Mouse (Mus musculus) forebrain, embryonic 12.5 days (tissue): ENCODE data around the gene Id3. TPM values are rescaled to one million over a fixed set of nuclear protein-coding genes. Genes with fewer than 3 reads are reported as not detected.

ENCODE experiments used
- ATAC-seq: fragments of 200-750 bp; cut with Nextera tagmentation; 2 replicates; pipeline ENCODE4 v1.8.0; 2017; ENCODE audit warnings: moderate TSS enrichment; ENCODE audit not compliant: low FRiP score
- H3K27ac ChIP-seq: fragments of 300-500 bp; sonication (generic); 2 replicates; pipeline ENCODE4 v1.5.1; 2016; ENCODE audit warnings: mild to moderate bottlenecking
- H3K27me3 ChIP-seq: fragments of 300-500 bp; sonication (generic); 2 replicates; pipeline ENCODE4 v1.6.1; 2016; ENCODE audit warnings: mild to moderate bottlenecking
- H3K36me3 ChIP-seq: fragments of 300-500 bp; sonication (generic); replicated peaks from 2 replicates; pipeline ENCODE4 v1.6.1; 2016; ENCODE audit warnings: mild to moderate bottlenecking
- H3K4me1 ChIP-seq: fragments of 300-500 bp; sonication (generic); 2 replicates; pipeline ENCODE4 v1.6.1; 2016
- H3K4me2 ChIP-seq: fragments of 300-500 bp; sonication (generic); 2 replicates; pipeline ENCODE4 v1.6.1; 2016; ENCODE audit warnings: mild to moderate bottlenecking, moderate library complexity
- H3K4me3 ChIP-seq: fragments of 300-500 bp; sonication (generic); replicated peaks from 2 replicates; pipeline ENCODE4 v1.5.1; 2016; ENCODE audit warnings: mild to moderate bottlenecking
- H3K9ac ChIP-seq: fragments of 300-500 bp; sonication (generic); 2 replicates; pipeline ENCODE4 v1.6.1; 2016; ENCODE audit warnings: mild to moderate bottlenecking
- H3K9me3 ChIP-seq: fragments of 300-500 bp; sonication (generic); 2 replicates; pipeline ENCODE4 v1.6.1; 2016
- WGBS: fragments of 180-500 bp; shearing (Covaris S2); methylation state at CpG from one replicate; pipeline ENCODE4 v1.1.7; 2016; 5-methylcytosine and 5-hydroxymethylcytosine counted together
- polyA plus RNA-seq: library from polyadenylated mRNA; unstranded; fragments of >200 nt; fragmentation: Nextera tagmentation; extraction: Ambion mirVana; gene quantifications from 2 replicates; pipeline ENCODE4 v1.2.1, GENCODE M21; 2016

The Id3 gene
- polyA plus RNA-seq, 1 experiment from 2014 or later, result 228 TPM

DNA sequence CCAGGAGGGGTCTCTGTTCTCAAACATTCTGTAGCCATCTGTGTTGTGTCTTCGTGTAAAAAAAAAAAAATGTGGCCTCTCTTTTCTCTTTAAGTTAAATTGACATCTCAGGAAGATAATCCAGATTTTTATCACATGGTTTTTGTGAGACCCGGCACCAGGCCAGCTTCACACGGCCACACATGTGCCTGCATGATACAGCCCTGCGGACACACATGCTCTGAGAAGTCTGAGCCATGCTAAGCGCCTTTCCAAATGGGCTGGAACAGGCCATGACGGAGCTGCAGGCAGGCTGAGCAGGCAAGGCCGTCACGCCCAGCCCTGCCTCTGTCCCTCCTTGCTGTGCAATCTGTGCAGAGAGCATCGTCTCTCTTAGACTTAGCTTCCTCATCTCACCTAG lies 11.2 kb downstream of the Id3 start:
- Histone ChIP-seq H3K27ac (no peak overlapping the region; the same call in 1 of the 2 replicates), H3K4me1 (peaks cover 14% of the 10 kb centered on the region), H3K36me3 (no peaks in the 10 kb centered on the region), H3K9me3 (no peaks in the 10 kb centered on the region), H3K4me2 (no peak overlapping the region), H3K4me3 (no peak overlapping the region), H3K27me3 (no peaks in the 10 kb centered on the region), H3K9ac (no peak overlapping the region)
- no peak for ATAC-seq
- 76% methylated on average over 9 of the region's 9 CpGs for whole genome bisulfite sequencing

DNA sequence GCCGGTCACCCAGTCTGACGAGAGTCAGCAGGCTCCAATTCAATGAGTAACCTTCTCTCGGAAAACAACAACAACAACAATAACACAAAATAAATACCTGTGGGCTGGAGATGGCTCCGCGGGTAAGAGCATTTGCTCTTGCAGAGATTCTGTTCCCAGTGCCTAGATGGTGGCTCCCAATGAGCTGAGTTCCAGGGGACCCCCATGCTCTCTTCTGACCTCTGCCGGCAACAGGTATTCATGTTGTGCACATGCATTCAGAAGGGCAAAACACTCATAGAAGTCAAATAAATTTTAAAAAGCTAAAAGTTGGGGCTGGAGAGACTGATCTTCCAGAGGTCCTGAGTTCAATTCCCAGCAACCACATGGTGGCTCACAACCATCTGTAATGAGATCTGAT lies 15.2 kb downstream of the Id3 start:
- Histone ChIP-seq H3K27me3 (no peaks in the 10 kb centered on the region), H3K36me3 (no peaks in the 10 kb centered on the region), H3K9me3 (no peaks in the 10 kb centered on the region), H3K4me2 (no peak overlapping the region), H3K27ac (no peak overlapping the region), H3K4me1 (peaks cover 16% of the 10 kb centered on the region), H3K4me3 (no peak overlapping the region), H3K9ac (no peak overlapping the region)
- ATAC-seq, result no peak
- 72% methylated on average over 6 of the region's 6 CpGs for WGBS

- Histone ChIP-seq H3K36me3 (no peaks in the 10 kb centered on the region), H3K27me3 (no peaks in the 10 kb centered on the region), H3K4me3 (no peak overlapping the region), H3K4me2 (0 out of 2 replicates have a peak overlapping the region, but pooled peaks have one; percentile 24), H3K9me3 (no peaks in the 10 kb centered on the region), H3K4me1 (peaks cover 19% of the 10 kb centered on the region), H3K27ac (peak overlapping the region; percentile 74), H3K9ac (no peak overlapping the region)
- peak; percentile 80 for ATAC-seq
- WGBS, result 2% methylated on average over 5 of the region's 5 CpGs
These were observed 16.6 kb downstream of the Id3 start for GRCm38 (mm10) chr4:136159802-136160397.

DNA sequence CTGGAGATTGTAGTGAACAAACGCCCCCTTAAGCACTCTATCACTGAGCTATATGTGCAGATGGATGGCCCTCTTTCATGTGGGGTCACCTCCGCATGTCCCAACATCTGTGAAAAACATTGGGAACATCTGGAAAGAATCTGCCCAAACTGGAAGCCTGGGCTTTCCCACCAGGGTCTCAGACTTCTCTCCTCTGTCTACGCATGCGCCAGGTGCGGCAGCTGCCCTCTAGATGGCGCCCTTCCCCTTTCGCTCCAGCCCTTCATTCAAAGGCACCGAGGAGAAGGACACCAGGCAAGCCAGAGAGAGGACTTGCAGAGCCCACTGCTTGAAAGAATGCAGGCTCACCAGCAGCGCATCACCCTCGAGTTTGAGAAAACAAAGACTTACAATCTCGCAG lies 20.2 kb downstream of the Id3 start:
- H3K27me3 ChIP-seq, result no peaks in the 10 kb centered on the region
- no peak overlapping the region for H3K4me3 ChIP-seq
- ATAC-seq, result peak; percentile 31; the same call in 1 of the 2 replicates
- no peak overlapping the region for H3K9ac ChIP-seq
- peaks cover 19% of the 10 kb centered on the region for H3K4me1 ChIP-seq
- H3K9me3 ChIP-seq, result no peaks in the 10 kb centered on the region
- H3K36me3 ChIP-seq, result no peaks in the 10 kb centered on the region
- WGBS, result 4% methylated on average over 11 of the region's 11 CpGs
- H3K4me2 ChIP-seq, result no peak overlapping the region; the same call in 1 of the 2 replicates
- no peak overlapping the region for H3K27ac ChIP-seq

DNA sequence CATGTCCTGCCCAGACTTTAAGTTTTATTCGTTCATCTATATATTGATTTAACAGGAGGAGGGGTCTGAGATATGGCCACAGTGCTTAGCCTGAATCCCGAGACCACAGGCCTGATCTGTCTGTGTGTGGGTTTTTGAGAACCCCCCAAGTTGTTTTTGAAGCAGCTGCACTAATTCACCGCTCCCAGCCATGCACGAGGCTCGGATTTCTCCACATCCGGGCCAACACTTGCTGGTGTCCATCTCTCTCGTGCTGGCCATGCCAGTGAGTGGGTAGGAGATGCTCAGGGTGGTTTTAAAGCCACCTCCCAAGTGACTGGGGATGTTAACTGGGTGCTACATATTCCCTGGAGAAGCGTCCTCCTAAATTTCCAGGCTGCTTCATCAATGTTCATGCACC lies 21.7 kb downstream of the Id3 start:
- Histone ChIP-seq H3K4me2 (no peak overlapping the region), H3K9me3 (no peaks in the 10 kb centered on the region), H3K4me1 (peaks cover 11% of the 10 kb centered on the region), H3K4me3 (no peak overlapping the region), H3K9ac (no peak overlapping the region), H3K27me3 (no peaks in the 10 kb centered on the region), H3K27ac (0 out of 2 replicates have a peak overlapping the region, but pooled peaks have one; percentile 19), H3K36me3 (no peaks in the 10 kb centered on the region)
- 81% methylated on average over 8 of the region's 8 CpGs for WGBS
- ATAC-seq, result no peak

DNA sequence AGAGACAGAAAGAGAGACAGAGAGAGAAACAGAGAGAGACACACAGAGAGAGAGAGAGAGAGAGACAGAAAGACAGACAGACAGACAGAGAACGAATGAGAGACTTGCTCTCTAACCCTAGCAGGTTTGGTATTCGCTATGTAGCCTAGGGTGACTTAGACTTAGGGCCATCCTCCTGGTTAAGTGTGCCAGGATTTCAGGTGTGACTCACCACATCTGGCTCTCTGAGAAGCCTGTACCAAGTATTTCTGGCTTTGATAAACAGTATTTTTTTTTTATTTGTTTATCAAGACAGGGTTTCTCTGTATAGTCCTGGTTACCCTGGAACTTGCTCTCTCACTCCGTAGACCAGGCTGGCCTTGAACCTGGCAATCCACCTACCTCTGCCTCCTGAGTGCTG lies 24.4 kb downstream of the Id3 start:
- H3K36me3 ChIP-seq, result no peaks in the 10 kb centered on the region
- no peaks in the 10 kb centered on the region for H3K9me3 ChIP-seq
- peaks cover 14% of the 10 kb centered on the region for H3K4me1 ChIP-seq
- H3K27ac ChIP-seq, result no peak overlapping the region
- ATAC-seq, result no peak
- no peak overlapping the region for H3K4me2 ChIP-seq
- no peaks in the 10 kb centered on the region for H3K27me3 ChIP-seq
- WGBS, result 88% methylated on average over 3 of the region's 3 CpGs
- H3K9ac ChIP-seq, result no peak overlapping the region
- H3K4me3 ChIP-seq, result no peak overlapping the region

DNA sequence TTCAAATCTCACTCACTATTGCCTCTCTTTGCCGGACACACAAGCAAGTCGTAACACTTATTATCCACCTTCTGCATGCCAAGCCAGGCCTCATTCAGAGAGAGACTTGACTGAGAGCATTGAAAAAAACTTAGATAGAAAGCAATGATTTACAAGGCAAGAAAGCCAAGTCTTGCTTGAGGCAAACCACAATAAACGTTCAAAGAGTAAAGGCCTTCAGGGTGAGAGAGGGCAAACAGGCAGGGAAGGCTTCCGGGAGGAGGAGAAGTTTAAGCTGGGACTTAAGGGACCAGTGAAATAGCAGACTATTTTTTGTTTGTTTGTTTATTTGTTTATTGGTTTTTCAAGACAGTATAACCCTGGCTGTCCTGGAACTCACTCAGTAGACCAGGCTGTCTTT lies 27.1 kb downstream of the Id3 start:
- no peak overlapping the region for H3K27ac ChIP-seq
- H3K4me2 ChIP-seq, result no peak overlapping the region
- H3K9me3 ChIP-seq, result no peaks in the 10 kb centered on the region
- H3K36me3 ChIP-seq, result no peaks in the 10 kb centered on the region
- H3K27me3 ChIP-seq, result no peaks in the 10 kb centered on the region
- no peak for ATAC-seq
- WGBS, result 89% methylated on average over 4 of the region's 4 CpGs
- H3K4me1 ChIP-seq, result peaks cover 38% of the 10 kb centered on the region
- H3K9ac ChIP-seq, result no peak overlapping the region
- no peak overlapping the region for H3K4me3 ChIP-seq

DNA sequence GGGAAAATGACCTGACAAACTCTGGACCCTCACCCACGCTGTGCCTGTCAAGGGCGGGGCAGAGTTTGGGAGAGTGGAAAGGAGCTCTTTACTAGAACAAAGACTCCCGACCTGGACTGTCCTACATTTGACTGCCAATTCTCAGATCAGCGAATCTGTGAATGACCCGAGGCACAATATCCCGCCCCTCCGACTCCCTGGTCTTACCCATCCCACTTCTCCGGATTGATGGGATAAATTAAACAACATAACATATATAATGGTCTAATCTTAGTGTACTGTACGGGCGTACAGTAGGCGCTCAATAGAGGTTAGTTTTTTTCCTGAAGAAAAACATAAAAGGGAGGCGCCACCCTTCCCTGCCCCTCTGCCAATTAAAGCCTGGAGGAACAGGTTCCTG lies 28.2 kb downstream of the Id3 start:
- H3K4me2 ChIP-seq, result peak overlapping the region; percentile 99
- H3K27ac ChIP-seq, result no peak overlapping the region
- no peaks in the 10 kb centered on the region for H3K9me3 ChIP-seq
- H3K4me1 ChIP-seq, result peaks cover 48% of the 10 kb centered on the region
- no peaks in the 10 kb centered on the region for H3K36me3 ChIP-seq
- 16% methylated on average over 12 of the region's 12 CpGs for WGBS
- peak; percentile 28; the same call in 1 of the 2 replicates for ATAC-seq
- H3K4me3 ChIP-seq, result peak overlapping the region; percentile 82
- H3K27me3 ChIP-seq, result no peaks in the 10 kb centered on the region
- H3K9ac ChIP-seq, result peak overlapping the region; percentile 59

- WGBS, result under 1% methylated on average over 35 of the region's 35 CpGs
- peak within 1 kb of the TSS; percentile 99 for H3K4me2 ChIP-seq
- no peaks in the 10 kb centered on the region for H3K9me3 ChIP-seq
- peak within 1 kb of the TSS; percentile 75 for H3K9ac ChIP-seq
- H3K27ac ChIP-seq, result peak within 1 kb of the TSS; percentile 79
- no peaks in the 10 kb centered on the region for H3K36me3 ChIP-seq
- H3K4me1 ChIP-seq, result peaks cover 54% of the 10 kb centered on the region
- no peaks in the 10 kb centered on the region for H3K27me3 ChIP-seq
- peak within 1 kb of the TSS; percentile 82 for H3K4me3 ChIP-seq
- ATAC-seq, result peak; percentile 60
These were observed 28.8 kb downstream of the Id3 start, which contains the start of gene E2f2 for GRCm38 (mm10) chr4:136172011-136172541. TSS of gene E2f2 (plus strand) at chr4:136172394.

GRCm38 (mm10) chr4:136172542-136173209 lies 29.4 kb downstream of the Id3 start:
- peaks cover 60% of the 10 kb centered on the region for H3K4me1 ChIP-seq
- peak; percentile 66 for ATAC-seq
- peak overlapping the region; percentile 79 for H3K27ac ChIP-seq
- peak overlapping the region; percentile 82 for H3K4me3 ChIP-seq
- no peaks in the 10 kb centered on the region for H3K36me3 ChIP-seq
- no peaks in the 10 kb centered on the region for H3K27me3 ChIP-seq
- no peaks in the 10 kb centered on the region for H3K9me3 ChIP-seq
- peak overlapping the region; percentile 75 for H3K9ac ChIP-seq
- H3K4me2 ChIP-seq, result peak overlapping the region; percentile 99
- under 1% methylated on average over 65 of the region's 67 CpGs for WGBS

DNA sequence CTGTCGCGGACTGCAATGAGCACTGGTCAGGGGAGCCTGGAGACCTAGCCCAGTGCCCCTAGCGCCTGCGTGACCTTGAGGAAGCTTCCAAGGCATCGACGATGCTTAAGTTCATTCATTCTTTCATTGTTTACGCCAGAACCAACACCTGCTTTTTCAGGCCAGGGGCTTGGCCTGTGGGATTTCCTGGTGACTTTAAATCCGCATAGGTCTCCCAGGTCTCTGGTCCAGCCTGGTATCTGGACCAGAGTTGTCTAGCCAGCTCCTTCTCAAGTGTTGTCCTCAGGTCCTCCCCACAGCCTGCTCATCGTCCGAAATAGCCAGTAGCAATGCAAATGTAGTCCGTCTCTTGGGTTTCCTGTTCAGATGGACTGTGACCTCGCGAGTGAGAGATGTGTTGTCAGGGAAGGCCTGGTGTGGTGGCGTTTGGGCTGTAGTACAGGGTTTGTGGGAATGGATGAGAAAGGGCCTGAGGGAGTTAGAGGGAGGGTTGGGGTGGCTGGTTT lies 30.0 kb downstream of the Id3 start:
- Histone ChIP-seq H3K9me3 (no peaks in the 10 kb centered on the region), H3K4me1 (peaks cover 66% of the 10 kb centered on the region), H3K27me3 (no peaks in the 10 kb centered on the region), H3K4me2 (peak overlapping the region; percentile 99), H3K36me3 (no peaks in the 10 kb centered on the region), H3K4me3 (peak overlapping the region; percentile 82), H3K27ac (peak overlapping the region; percentile 79), H3K9ac (peak overlapping the region; percentile 75)
- ATAC-seq, result no peak
- 2% methylated on average over 14 of the region's 14 CpGs for WGBS
